Mouse (Mus musculus) brain, embryonic 14.5 days (tissue): ENCODE measurements around the gene Nrxn1.

Experiments
- CTCF ChIP-seq: fragments of 200-500 bp; IDR thresholded peaks from 2 replicates; pipeline ENCODE4 v1.5.1; 2012; ENCODE audit warnings: inconsistent platforms, mild to moderate bottlenecking, moderate library complexity, borderline replicate concordance; ENCODE audit not compliant: insufficient read depth, insufficient read length; ENCODE audit errors: extremely low read depth
- POLR2A ChIP-seq: fragments of 200-500 bp; IDR thresholded peaks from 2 replicates; pipeline ENCODE4 v1.6.1; 2012; ENCODE audit warnings: mild to moderate bottlenecking, inconsistent platforms, borderline replicate concordance; ENCODE audit not compliant: poor library complexity, insufficient read depth, insufficient read length, severe bottlenecking; ENCODE audit errors: extremely low read depth

DNA sequence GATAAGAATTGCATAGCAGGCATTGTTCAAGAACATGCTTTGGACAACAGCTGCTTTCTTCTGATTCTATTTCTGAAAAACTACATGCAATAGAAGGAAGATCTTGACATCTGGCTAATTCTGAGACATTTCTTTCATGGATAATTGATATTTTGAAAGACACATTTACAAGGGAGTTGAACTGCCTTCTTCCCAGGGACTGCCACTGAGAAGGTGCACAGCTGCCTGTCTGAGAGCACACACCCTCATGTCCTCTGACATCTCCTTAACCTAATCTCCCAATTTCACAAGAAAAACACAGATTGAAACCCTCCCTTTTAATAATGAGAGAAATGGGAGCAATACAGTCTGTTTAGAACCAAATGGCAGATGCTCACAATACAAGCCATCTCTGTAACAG lies 884.3 kb downstream of the Nrxn1 start:
- TF ChIP-seq CTCF (no peak), POLR2A (no peak)
